Mouse (Mus musculus) kidney, adult 18-20 months (tissue): Measurements from ENCODE around the gene Gipc1.

ENCODE experiments used
- DNase-seq: peaks from one replicate; pipeline ENCODE4 v3.0.0; 2021

Gipc1 gene

GRCm38 (mm10) chr8:83649699-83650098, 2.8 kb upstream of the Gipc1 start:
- DNase-seq = no peak

DNA sequence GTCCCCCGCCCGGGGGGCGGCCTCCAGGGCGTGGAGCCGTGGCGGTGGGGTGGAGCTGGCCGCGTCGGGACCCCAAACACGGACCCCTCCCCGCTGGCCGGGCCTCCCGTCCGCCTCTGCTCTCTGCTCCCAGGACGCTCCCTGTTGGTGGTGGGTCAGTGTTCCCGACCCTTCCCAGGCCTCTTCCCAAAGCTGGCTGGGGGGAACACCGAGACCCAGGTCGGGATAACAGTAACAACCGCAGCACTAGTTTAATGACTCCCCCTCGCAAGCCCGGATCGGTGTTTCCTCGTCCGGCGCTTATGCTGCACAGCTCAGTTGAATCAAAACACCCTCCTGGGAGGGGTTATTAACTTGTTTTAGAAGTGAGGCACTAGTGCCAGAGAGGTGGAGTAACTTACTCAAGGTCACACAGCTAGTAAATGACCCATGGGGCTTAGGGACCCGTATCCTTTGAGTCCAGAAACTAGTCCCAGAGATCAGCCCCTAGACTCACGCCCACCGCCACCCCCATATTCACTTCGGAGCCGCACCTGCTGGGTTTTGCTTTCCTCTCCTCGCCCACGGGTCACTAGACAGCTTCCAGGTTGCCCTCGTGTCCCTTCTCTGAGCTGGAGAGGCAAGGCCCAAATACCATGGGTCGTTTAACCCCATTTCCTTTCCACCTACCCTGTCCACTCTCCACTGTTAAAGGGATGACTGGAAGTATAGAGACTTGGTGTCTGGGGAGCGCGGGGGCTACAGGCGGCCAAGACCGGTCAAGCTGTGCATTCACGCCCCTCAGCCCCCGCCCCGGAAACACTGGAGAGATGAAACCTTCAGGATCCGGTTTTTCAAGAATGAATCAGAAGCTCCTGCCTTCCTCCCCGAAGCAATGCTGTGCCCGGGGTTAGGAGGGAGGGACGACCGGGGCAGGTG, 526 bp downstream of the Gipc1 start:
- no peak for DNase-seq

- no peak for DNase-seq
These were observed 1.2 kb downstream of the Gipc1 start for GRCm38 (mm10) chr8:83653662-83654017.

- no peak for DNase-seq
These were observed 2.2 kb downstream of the Gipc1 start for GRCm38 (mm10) chr8:83654725-83655124.

- no peak for DNase-seq
These were observed 3.6 kb downstream of the Gipc1 start for GRCm38 (mm10) chr8:83656043-83656442.

DNA sequence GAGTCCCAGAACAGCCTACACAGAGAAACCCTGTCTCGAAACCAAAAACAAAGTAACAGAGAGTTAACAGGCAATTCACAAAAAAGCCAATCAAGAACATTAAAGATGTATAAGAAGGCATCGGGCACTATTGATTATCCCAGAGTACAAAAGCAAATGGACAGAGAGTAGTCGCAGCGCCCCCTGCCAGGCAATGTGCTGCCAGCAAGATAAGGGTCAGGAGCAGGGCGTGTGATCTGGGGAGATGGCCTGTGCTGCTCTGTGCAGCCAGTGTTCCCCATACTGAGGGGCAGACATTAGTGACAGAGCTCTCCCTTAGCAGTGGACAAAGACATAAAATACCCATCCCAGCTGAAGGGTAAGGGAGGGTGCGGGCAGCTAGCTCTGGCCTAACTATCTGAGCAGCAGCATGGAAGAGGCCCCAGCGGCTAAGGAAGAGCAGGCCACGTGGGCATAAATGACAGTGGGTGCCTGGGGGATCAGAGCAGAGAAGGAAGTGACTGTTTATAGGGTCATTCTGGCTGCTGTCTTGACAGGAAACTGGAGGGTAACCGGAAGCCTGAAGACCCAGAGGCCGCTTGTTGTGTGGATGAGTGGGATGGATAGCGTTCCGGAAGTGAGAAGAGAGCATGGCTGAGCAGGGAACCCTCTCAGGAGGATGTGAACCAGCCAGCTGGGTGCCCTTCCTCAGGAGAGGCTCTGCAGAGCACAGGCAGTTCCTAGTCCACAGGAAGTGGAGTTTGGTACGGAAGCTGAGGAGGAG, 4.2 kb downstream of the Gipc1 start:
- DNase-seq = no peak

DNA sequence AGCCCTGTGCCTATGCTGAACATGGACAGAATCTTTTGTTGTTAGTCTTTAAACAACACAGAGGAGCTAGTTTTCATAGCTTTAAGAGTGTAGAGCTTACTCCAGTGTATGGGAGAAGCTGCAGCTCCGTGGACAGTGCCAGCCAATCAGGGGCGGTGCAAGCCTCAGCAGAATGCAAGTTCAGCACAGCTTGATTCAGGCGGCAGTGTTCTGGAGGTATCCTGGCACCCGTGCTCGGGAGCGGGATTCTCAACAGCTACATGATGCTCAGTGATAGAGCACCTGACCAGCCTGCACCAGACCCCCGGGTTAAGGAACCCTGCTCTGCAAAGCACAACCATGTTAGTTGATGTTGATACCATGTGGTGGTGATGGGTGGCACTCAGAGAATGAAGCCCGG, 8.1 kb downstream of the Gipc1 start:
- no peak for DNase-seq

GRCm38 (mm10) chr8:83660995-83661680, 8.7 kb downstream of the Gipc1 start:
- DNase-seq = peak; percentile 41

DNA sequence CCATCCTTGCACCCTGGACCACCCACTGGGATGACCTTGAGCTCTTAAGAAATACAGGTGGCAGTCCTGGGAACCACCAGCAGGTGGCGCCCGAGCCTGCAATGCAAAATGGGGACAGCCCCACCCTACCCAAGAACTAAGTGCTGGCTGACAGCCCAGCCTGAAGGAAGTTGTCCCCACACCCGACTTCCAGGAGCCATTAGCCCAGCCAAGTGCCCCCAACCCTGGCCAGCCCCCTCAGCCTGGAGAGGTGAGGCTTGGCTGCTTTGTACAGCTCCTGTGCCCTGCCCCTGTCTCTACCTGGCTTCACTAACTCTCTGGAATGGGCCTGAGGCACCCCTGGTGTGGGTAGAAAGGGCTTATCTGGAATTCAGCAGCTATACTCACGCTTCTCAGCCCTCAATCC, 9.9 kb downstream of the Gipc1 start:
- peak; percentile 95 for DNase-seq

GRCm38 (mm10) chr8:83664096-83664495, 11.6 kb downstream of the Gipc1 start:
- peak; percentile 23 for DNase-seq

- no peak for DNase-seq
These were observed 12.6 kb downstream of the Gipc1 start for GRCm38 (mm10) chr8:83664931-83665625.

GRCm38 (mm10) chr8:83665969-83666865, 13.7 kb downstream of the Gipc1 start, which contains the start of gene Ptger1:
Ptger1 (plus strand) TSS chr8:83666678.
- DNase-seq = peak; percentile 58

- no peak for DNase-seq
These were observed 14.4 kb downstream of the Gipc1 start for GRCm38 (mm10) chr8:83666866-83667234.

- DNase-seq = no peak
These were observed 15.0 kb downstream of the Gipc1 start for GRCm38 (mm10) chr8:83667526-83667925.

DNA sequence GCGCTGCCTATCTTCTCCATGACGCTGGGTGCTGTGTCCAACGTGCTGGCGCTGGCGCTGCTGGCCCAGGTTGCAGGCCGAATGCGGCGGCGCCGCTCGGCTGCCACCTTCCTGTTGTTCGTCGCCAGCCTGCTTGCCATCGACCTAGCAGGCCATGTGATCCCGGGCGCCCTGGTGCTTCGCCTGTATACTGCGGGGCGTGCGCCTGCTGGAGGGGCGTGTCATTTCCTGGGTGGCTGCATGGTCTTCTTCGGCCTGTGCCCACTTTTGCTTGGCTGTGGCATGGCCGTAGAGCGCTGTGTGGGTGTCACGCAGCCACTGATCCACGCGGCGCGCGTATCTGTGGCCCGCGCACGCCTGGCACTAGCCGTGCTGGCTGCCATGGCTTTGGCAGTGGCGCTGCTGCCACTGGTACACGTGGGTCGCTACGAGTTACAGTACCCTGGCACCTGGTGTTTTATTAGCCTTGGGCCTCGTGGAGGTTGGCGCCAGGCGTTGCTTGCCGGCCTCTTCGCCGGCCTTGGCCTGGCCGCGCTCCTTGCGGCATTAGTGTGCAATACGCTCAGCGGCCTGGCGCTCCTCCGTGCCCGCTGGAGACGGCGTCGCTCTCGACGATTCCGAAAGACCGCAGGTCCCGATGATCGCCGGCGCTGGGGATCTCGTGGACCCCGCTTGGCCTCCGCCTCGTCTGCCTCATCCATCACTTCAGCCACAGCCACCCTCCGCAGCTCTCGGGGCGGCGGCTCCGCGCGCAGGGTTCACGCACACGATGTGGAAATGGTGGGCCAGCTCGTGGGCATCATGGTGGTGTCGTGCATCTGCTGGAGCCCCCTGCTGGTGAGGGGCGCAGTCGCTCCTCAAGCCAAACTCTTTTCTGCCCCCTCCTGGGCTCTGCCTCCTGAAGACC, 15.8 kb downstream of the Gipc1 start:
- DNase-seq = peak; percentile 50

DNA sequence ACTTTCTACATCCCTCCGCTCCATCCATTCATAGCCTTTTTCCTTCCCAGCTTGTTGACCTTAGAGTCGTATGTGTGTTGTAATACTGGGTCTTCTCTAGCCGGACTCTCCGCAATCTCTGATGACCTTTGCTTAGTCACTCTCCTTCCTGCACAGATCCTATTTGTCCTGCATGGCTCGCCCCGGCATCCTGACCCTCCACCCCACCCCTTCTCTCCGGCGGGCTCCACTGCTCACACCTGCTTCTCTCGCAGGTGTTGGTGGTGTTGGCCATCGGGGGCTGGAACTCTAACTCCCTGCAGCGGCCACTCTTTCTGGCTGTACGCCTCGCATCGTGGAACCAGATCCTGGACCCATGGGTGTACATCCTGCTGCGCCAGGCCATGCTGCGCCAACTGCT, 16.5 kb downstream of the Gipc1 start:
- DNase-seq = no peak

GRCm38 (mm10) chr8:83672936-83673335, 20.5 kb downstream of the Gipc1 start:
- no peak for DNase-seq

DNA sequence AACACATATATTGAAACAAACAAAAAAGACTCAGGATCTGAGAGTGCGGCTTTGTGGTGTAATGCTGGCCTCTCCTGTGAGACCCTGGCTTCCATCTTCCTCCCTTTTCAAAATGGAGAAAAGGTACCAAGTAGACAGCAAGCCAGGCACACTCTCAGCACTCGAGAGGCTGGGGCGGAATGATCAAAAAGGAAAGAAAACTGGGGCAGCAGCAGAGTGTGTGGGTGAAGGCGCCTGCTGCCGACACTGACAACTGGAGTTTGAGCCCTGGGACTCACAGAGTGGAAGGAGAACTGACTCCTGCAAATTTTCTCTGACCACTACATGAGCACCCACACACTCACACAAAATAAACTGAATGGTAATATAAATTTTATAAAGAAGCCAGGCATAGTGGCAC, 22.0 kb downstream of the Gipc1 start:
- no peak for DNase-seq

DNA sequence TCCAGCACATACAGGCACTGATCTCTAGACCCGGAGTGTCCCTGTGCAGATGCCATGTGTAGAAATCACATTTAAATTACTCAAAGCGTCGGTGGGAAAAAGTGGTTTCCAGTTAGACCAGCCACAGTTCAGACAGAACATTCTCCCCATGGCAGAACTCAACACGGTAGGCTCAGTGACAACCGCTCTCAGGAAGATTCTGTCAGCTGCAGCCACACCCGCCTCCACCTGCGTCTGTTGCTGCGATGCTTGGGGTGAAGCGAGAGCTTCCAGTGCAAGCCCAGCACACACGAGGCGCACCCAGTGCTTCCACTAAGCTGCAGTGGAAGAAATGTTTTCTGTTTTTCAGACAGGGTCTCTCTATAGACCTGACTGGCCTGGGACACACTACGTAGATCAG, 27.4 kb downstream of the Gipc1 start:
- DNase-seq = no peak

DNA sequence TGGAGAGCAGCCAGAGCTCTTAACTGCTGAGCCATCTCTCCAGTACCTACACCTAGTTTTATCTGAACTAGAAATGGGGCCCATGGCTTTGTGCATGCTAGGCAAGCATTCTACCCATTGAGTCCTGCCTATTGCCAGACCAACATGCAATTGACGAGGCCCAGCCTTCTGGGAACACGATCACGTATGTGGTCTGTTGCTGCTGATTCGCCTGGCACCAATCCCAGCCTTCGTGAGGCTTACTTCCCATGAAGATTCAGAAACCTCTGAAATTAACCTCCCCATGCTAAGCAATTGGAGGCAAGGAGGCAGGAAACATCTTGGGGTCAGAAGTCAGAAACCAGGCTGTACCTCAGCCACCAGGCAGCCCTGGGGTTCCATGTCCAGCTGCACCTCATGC, 28.1 kb downstream of the Gipc1 start:
- DNase-seq = no peak

GRCm38 (mm10) chr8:83681099-83681498, 28.6 kb downstream of the Gipc1 start:
- DNase-seq = no peak
